Comparison of ENCODE assay signal across 7 mouse cellular contexts in the genomic region with DNA sequence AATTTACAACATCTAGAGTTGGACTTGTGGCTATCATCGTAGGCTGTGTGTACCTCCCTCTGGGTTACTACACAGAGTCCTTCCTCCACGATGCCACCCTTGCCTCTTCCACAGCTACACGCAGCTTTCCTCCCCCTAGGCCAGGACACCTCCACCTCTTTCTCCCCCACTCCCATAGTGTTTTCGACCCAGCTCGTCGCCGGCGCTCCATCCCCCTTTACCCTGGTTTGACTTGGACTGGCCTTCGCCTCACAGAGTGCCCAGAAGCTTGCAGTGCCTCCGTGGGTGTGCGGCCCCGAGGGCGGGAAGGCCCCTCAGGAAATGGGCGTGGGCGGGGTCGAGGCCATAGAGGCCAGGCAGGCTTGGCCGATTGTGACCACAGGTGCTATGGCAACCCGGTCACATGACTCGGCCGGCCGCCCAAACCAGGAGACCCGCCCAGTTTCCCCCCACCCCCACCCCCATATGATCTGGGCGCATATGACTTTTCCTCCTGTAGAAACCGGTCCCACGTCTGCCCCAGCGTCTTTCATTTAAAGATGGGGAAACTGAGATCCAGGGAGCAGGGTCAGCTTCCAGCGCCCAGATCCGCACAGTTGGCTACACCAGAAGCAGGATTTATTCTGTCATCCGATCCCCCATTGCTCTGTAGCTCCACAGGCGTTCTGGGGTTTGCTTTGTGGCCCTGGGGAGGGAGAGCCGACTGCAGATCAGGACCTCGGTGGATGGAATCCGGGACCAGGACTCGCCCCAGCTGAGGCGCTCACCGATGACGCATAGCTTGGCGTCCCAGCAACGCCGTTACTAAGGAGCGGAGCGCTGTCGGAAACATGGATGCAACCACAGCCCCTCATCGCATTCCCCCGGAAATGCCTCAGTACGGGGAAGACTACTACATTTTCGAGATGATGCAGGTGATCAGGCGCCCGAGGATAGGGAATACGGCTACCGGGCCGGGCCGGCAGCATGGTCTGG. TPM values are rescaled to one million over a fixed set of nuclear protein-coding genes. Genes with fewer than 3 reads are reported as not detected.
DNase-seq lines count a peak whose midpoint lies in the region; ATAC-seq and TF ChIP-seq lines count a peak whose summit lies in the region.

Gene Spaca9 (minus strand): TSS at position 367 of the 975 bp plus-strand sequence.
Gene Ak8 (plus strand): TSS at position 804 of the 975 bp plus-strand sequence.

- H3K4me1 ChIP-seq in kidney, adult 2 months (ENCODE audit: control insufficient read depth, insufficient read depth, low read length): no peaks in the 10 kb centered on the region; the same call in 1 of the 2 replicates
- peaks cover 11% of the 10 kb centered on the region for H3K4me1 ChIP-seq in limb, embryonic 12.5 days (replicated peaks)
- peaks cover 24% of the 10 kb centered on the region for H3K4me1 ChIP-seq in midbrain, embryonic 15.5 days

- peak within 1 kb of the TSS; percentile 47; the same call in 1 of the 2 replicates for H3K9ac ChIP-seq in limb, embryonic 12.5 days (replicated peaks)
- peak within 1 kb of the TSS; percentile 71 for H3K9ac ChIP-seq in midbrain, embryonic 15.5 days

- WGBS in kidney, adult 2 months: 3% methylated on average over 53 of the region's 53 CpGs
- under 1% methylated on average over 53 of the region's 53 CpGs for WGBS in limb, embryonic 12.5 days
- 2% methylated on average over 53 of the region's 53 CpGs for WGBS in midbrain, embryonic 15.5 days

- no peaks in the 10 kb centered on the region for H3K27me3 ChIP-seq in kidney, adult 2 months (replicated peaks; ENCODE audit: control insufficient read depth, insufficient read depth, low read length)
- 0 out of 2 replicates have a peak, but pooled peaks cover 4% of the 10 kb centered on the region for H3K27me3 ChIP-seq in limb, embryonic 12.5 days
- 0 out of 2 replicates have a peak, but pooled peaks cover 3% of the 10 kb centered on the region for H3K27me3 ChIP-seq in midbrain, embryonic 15.5 days (replicated peaks)

- ATAC-seq in limb, embryonic 12.5 days (ENCODE audit: insufficient number of reproducible peaks, insufficient read depth, low FRiP score, low TSS enrichment, low read depth): peak; percentile 69
- peak; percentile 88 for ATAC-seq in midbrain, embryonic 15.5 days (replicated peaks)

- TF ChIP-seq CTCF in kidney, adult 2 months (conservative IDR thresholded peaks at IDR 0.05; ENCODE audit: insufficient read depth, insufficient read length, low read depth, low read length): no peak

- no peaks in the 10 kb centered on the region for H3K9me3 ChIP-seq in limb, embryonic 12.5 days
- no peaks in the 10 kb centered on the region for H3K9me3 ChIP-seq in midbrain, embryonic 15.5 days

- H3K4me3 ChIP-seq in kidney, adult 2 months (ENCODE audit: insufficient read depth, low read depth, low read length): peak within 1 kb of the TSS; percentile 82
- peak within 1 kb of the TSS; percentile 57 for H3K4me3 ChIP-seq in limb, embryonic 12.5 days (replicated peaks)
- H3K4me3 ChIP-seq in midbrain, embryonic 15.5 days: peak within 1 kb of the TSS; percentile 56

- no peak within 1 kb of the TSS for H3K27ac ChIP-seq in kidney, adult 2 months (ENCODE audit: insufficient read depth, low read depth, low read length)
- H3K27ac ChIP-seq in limb, embryonic 12.5 days: peak within 1 kb of the TSS; percentile 41; the same call in 1 of the 2 replicates
- H3K27ac ChIP-seq in midbrain, embryonic 15.5 days: peak within 1 kb of the TSS; percentile 65

- no peaks in the 10 kb centered on the region for H3K36me3 ChIP-seq in kidney, adult 2 months (ENCODE audit: control insufficient read depth, insufficient read depth, low read length)
- no peaks in the 10 kb centered on the region for H3K36me3 ChIP-seq in limb, embryonic 12.5 days
- H3K36me3 ChIP-seq in midbrain, embryonic 15.5 days (replicated peaks): no peaks in the 10 kb centered on the region

- H3K4me2 ChIP-seq in limb, embryonic 12.5 days: peak within 1 kb of the TSS; percentile 88
- H3K4me2 ChIP-seq in midbrain, embryonic 15.5 days: peak within 1 kb of the TSS; percentile 86

- TF ChIP-seq POLR2A in kidney, adult 2 months (IDR thresholded peaks at IDR 0.05; ENCODE audit: low read depth, low read length): no peak

- peak; percentile 92 for DNase-seq in adrenal gland, postnatal 14 days
- peak; percentile 90 for DNase-seq in embryo, embryonic 9.5 days (ENCODE audit: extremely low spot score)
- peak; percentile 75 to 82 for DNase-seq in heart, adult 18-20 months
- DNase-seq in kidney, adult 2 months: peak; percentile 71
- peak; percentile 63 to 70 for DNase-seq in spleen, adult 18-20 months

RNA-seq across cellular contexts. Expression of gene Spaca9, which starts in this region (rescaled TPM):
- total RNA-seq in adrenal gland, postnatal 14 days (2021): 0.93 TPM in 1 of 2 replicates, not detected in the other
- not detected for total RNA-seq in heart, adult 18-20 months (2021)
- polyA plus RNA-seq in kidney, adult 2 months (2012; rRNA removed): 1.4 and 1.5 TPM in 2 replicates
- polyA plus RNA-seq in limb, embryonic 12.5 days (2016; fragmentation: Nextera tagmentation; extraction: Ambion mirVana): 0.76 and 1.8 TPM in 2 replicates
- 2.2 and 2.3 TPM in 2 replicates for polyA plus RNA-seq in midbrain, embryonic 15.5 days (2015; fragmentation: Nextera tagmentation; extraction: Ambion mirVana)

RNA-seq across cellular contexts. Expression of gene Ak8, which starts in this region (rescaled TPM):
- not detected in 2 replicates for total RNA-seq in adrenal gland, postnatal 14 days (2021)
- not detected for total RNA-seq in heart, adult 18-20 months (2021)
- 0.34 and 0.36 TPM in 2 replicates for polyA plus RNA-seq in kidney, adult 2 months (2012; rRNA removed)
- 0.39 and 0.49 TPM in 2 replicates for polyA plus RNA-seq in limb, embryonic 12.5 days (2016; fragmentation: Nextera tagmentation; extraction: Ambion mirVana)
- polyA plus RNA-seq in midbrain, embryonic 15.5 days (2015; fragmentation: Nextera tagmentation; extraction: Ambion mirVana): 4.1 and 4.4 TPM in 2 replicates

Comparison
In these comparisons a context has a peak if more than half of its experiments do, and no peak if none do; other contexts are left out.
1. Peak in DNase-seq in adrenal gland, postnatal 14 days; RNA of the genes that start here not detected or under 1 TPM.
2. Peak in DNase-seq in heart, adult 18-20 months; RNA of the genes that start here not detected or under 1 TPM.